Mouse (Mus musculus): ENCODE results near the gene Slc36a4. TPM values are rescaled to one million over a fixed set of nuclear protein-coding genes. Genes with fewer than 3 reads are reported as not detected.
A peak's percentile ranks its signal among the peaks of the same experiment; 100 is the strongest.

Gene Slc36a4
- 10 to 100 TPM; 48.9 to 49.5 TPM for total RNA-seq (2021)
- long read RNA-seq, experiment 1, full-length matches to known transcripts: 11 of 37 reads
- long read RNA-seq, experiment 1, partial matches to known transcripts: 2 of 37 reads
- long read RNA-seq, experiment 1, other reads (novel, unspliced or antisense): 24 of 37 reads
- long read RNA-seq, experiment 2, full-length matches to known transcripts: 3 of 16 reads
- long read RNA-seq, experiment 2, partial matches to known transcripts: 1 of 16 reads
- long read RNA-seq, experiment 2, other reads (novel, unspliced or antisense): 12 of 16 reads

GRCm38 (mm10) chr9:15709599-15710381 is at the start of gene Slc36a4:
Slc36a4 (plus strand) TSS chr9:15709738.
- peak; percentile 72 to 82 for DNase-seq (ENCODE audit: low spot score in 2 of 2)

GRCm38 (mm10) chr9:15664606-15665005 is 44.9 kb upstream of the Slc36a4 start:
- no peak for DNase-seq (ENCODE audit: low spot score in 2 of 2)

GRCm38 (mm10) chr9:15669452-15669851 is 40.1 kb upstream of the Slc36a4 start:
- no peak for DNase-seq (ENCODE audit: low spot score in 2 of 2)

GRCm38 (mm10) chr9:15670002-15670527 is 39.5 kb upstream of the Slc36a4 start:
- no peak for DNase-seq (ENCODE audit: low spot score in 2 of 2)

- no peak for DNase-seq (ENCODE audit: low spot score in 2 of 2)
These were observed 37.3 kb upstream of the Slc36a4 start for GRCm38 (mm10) chr9:15672251-15672650.

- peak; percentile 64 to 69 for DNase-seq (ENCODE audit: low spot score in 2 of 2)
These were observed 27.6 kb upstream of the Slc36a4 start for GRCm38 (mm10) chr9:15681855-15682466.

- peak; percentile 74 to 78 for DNase-seq (ENCODE audit: low spot score in 2 of 2)
These were observed 24.3 kb upstream of the Slc36a4 start for GRCm38 (mm10) chr9:15685215-15685614.

GRCm38 (mm10) chr9:15687358-15687757 is 22.2 kb upstream of the Slc36a4 start:
- DNase-seq (ENCODE audit: low spot score in 2 of 2): no peak

GRCm38 (mm10) chr9:15693847-15694246 is 15.7 kb upstream of the Slc36a4 start:
- DNase-seq (ENCODE audit: low spot score in 2 of 2): no peak

GRCm38 (mm10) chr9:15694989-15695388 is 14.5 kb upstream of the Slc36a4 start:
- no peak for DNase-seq (ENCODE audit: low spot score in 2 of 2)

- no peak for DNase-seq (ENCODE audit: low spot score in 2 of 2)
These were observed 3.8 kb upstream of the Slc36a4 start for GRCm38 (mm10) chr9:15705706-15706105.

- no peak for DNase-seq (ENCODE audit: low spot score in 2 of 2)
These were observed 449 bp upstream of the Slc36a4 start for GRCm38 (mm10) chr9:15708979-15709598.

- DNase-seq (ENCODE audit: low spot score in 2 of 2): no peak
These were observed 1.5 kb downstream of the Slc36a4 start for GRCm38 (mm10) chr9:15710821-15711565.

- DNase-seq (ENCODE audit: low spot score in 2 of 2): no peak
These were observed 2.1 kb downstream of the Slc36a4 start for GRCm38 (mm10) chr9:15711676-15712075.

- DNase-seq (ENCODE audit: low spot score in 2 of 2): no peak
These were observed 5.3 kb downstream of the Slc36a4 start for GRCm38 (mm10) chr9:15714792-15715191.

GRCm38 (mm10) chr9:15715193-15715989 is 5.9 kb downstream of the Slc36a4 start:
- no peak for DNase-seq (ENCODE audit: low spot score in 2 of 2)

GRCm38 (mm10) chr9:15717363-15717762 is 7.8 kb downstream of the Slc36a4 start:
- no peak for DNase-seq (ENCODE audit: low spot score in 2 of 2)

GRCm38 (mm10) chr9:15718295-15718694 is 8.8 kb downstream of the Slc36a4 start:
- no peak for DNase-seq (ENCODE audit: low spot score in 2 of 2)

- no peak for DNase-seq (ENCODE audit: low spot score in 2 of 2)
These were observed 10.1 kb downstream of the Slc36a4 start for GRCm38 (mm10) chr9:15719594-15719993.

- no peak for DNase-seq (ENCODE audit: low spot score in 2 of 2)
These were observed 11.0 kb downstream of the Slc36a4 start for GRCm38 (mm10) chr9:15720556-15720955.
